Mouse (Mus musculus): ENCODE results near the gene Aste1.
A peak's percentile ranks its signal among the peaks of the same experiment; 100 is the strongest.

The Aste1 gene

DNA sequence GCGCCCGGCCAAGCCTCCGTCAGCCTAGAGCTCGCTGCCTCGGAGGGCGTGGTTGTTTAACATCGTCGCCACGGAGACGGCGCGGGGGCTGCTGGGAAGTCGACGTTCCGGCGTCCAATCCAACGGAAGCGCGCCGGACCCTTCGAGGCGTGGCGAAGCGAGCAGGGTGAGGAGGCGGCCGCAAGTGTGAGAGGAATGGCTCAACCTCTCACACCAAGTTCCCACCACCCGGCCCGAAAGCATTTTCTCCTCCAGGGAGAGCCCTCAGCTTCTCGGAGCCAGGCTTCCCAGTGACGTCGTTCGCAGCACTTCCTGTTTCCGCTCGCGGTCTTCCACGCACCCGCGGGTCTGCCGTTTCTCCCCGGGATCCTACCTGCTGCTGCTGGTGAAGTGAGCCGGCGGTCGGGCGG, at the start of gene Aste1, which contains the start of gene Nek11:
Gene Aste1, plus strand, starts transcription at position 175 of the 410 bp plus-strand sequence.
Gene Nek11, minus strand, starts transcription at position 307 of the 410 bp plus-strand sequence.
- peak; percentile 94 for DNase-seq (ENCODE audit: low read depth, low spot score)

GRCm38 (mm10) chr9:105348242-105349031, 46.8 kb upstream of the Aste1 start:
- DNase-seq (ENCODE audit: low read depth, low spot score), result no peak

GRCm38 (mm10) chr9:105349034-105349433, 46.2 kb upstream of the Aste1 start:
- no peak for DNase-seq (ENCODE audit: low read depth, low spot score)

DNA sequence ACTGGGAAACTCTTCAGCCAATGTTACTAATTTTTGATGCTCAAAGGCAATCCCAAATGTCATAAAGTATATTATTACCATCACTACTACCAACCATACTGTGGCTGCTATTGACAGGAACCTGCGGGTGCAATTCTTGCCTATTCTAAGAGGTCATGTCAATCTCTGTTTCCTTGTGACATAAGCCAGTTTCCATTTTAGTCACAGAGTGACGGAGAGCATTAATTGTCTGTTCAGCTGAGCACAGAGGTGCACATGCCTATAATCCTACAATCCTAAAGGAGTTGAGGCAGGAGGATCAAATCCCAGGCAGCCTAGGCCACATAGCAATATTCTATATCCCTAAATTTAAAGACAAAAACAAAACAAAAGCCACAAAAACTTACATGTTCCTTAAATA, 33.0 kb upstream of the Aste1 start:
- no peak for DNase-seq (ENCODE audit: low read depth, low spot score)

- DNase-seq (ENCODE audit: low read depth, low spot score), result no peak
These were observed 31.5 kb upstream of the Aste1 start for GRCm38 (mm10) chr9:105363520-105364231.

DNA sequence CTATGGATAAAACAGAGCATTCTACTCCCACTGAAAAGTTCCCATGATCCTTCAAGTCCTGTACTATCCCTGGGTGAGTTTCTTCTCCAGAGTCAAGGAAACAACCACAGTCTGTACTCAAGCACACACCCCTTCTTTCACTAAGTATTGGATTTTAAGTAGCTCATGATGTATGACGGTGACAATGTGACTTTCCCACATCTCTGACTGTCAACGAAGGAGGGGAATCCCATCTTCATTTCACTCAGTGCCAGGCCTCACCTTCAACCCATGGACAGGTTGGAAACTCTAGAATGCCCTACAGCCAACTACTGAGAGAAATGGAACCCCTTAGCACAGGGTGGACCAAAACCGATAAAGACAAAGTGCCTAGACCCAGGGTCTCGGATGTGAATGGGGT, 29.0 kb upstream of the Aste1 start:
- DNase-seq (ENCODE audit: low read depth, low spot score), result no peak

DNA sequence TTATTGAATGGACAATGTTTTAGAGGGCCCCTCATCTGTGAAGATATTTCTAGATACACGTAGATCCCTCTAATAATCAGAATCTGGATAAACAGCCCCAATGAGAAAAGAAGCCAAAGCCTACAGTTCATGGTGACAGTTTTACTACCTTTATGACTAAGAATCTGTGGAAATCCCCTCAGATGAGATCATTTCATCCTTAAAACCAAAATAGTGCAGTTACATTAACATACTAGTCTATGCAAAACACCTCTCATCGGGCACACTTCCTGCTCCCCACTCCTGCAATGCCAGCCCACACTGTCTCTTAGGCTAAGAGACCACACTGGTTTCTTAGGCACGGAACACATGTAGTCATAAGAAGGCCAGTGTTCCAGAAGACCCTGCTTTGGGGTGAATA, 26.6 kb upstream of the Aste1 start:
- no peak for DNase-seq (ENCODE audit: low read depth, low spot score)

DNA sequence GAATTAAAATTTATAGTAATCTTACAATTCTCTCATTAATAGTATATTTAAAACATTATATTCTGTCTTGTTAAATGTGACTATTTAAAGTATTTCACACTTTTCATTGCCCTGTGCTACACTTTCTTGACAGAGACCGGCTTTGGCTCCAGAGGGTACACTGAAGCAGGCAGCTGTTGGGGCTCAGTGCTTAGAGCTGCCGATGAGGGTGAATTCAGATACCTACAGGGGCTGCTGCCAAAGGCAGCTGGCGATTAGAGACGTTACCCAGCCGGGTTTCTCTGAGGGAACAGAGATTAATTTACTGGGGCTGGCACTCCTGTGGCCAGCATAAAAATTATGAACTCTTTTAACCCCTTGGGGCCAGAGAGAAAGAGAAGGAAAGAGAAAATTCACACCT, 20.8 kb upstream of the Aste1 start:
- no peak for DNase-seq (ENCODE audit: low read depth, low spot score)

DNA sequence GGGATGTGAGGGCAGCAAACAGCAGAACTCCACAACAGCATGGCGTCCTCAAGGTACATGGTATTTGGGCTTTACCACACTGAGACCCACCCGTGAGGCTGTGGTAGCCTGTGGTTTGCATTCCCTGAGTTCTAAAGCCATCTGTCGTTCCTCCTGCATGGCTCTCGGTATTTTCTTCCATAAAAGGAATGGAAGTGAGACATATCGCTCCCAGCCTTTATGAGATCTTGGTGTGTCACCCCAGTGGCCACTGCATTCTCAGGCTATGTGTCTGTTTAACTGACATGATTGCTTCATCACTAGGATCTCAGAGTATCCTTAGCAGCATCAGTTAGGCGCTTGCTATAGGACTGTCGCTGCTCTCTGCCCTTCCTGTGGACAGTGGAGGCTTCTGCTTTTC, 18.8 kb upstream of the Aste1 start:
- DNase-seq (ENCODE audit: low read depth, low spot score), result no peak

DNA sequence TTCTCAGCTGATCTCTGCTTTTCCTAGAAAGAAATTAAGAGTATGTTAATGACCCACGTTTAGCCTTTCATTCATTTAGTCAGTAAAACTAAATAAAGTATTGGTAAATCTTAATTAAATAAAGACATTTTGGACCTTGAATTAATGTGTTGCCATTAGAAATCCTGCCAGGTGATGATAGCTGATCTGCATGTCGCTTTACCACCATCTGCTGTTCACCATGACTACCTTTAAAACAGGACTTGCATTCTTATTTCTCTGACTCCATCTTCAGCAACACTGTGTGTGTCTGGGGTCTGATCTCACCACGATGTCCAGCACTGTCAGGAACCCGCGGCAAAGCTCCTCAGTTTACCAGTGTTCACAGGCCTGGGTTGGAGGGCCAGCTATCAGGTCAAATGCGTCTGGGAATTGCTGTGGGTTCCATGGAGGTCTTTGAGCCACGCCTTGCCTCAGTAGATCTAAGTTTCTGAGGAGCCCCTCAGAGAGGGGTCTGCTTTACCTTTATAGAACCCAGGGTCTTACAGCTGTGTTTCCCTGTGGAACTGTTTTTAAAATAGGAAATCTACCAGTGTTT, 18.1 kb upstream of the Aste1 start:
- no peak for DNase-seq (ENCODE audit: low read depth, low spot score)

DNA sequence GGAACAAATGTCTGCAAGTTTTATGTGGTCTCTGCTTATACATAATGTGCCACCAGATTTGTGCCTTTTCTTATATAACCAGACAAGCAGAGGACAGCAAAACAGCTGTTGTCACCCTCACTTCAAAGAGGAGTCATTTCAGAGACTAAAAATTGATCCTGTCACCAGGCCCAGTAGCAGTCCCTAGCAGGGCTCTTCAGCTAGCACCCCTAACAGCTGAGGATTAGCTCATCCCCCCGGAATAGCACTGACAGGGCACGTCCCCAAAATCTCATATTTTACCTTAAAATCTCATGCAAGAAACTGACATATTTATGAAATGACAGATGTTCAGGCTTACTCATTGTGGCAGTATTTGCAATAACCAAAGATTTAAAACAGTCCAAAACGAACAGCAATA, 17.6 kb upstream of the Aste1 start:
- DNase-seq (ENCODE audit: low read depth, low spot score), result no peak

- no peak for DNase-seq (ENCODE audit: low read depth, low spot score)
These were observed 15.6 kb upstream of the Aste1 start for GRCm38 (mm10) chr9:105379533-105380145.

DNA sequence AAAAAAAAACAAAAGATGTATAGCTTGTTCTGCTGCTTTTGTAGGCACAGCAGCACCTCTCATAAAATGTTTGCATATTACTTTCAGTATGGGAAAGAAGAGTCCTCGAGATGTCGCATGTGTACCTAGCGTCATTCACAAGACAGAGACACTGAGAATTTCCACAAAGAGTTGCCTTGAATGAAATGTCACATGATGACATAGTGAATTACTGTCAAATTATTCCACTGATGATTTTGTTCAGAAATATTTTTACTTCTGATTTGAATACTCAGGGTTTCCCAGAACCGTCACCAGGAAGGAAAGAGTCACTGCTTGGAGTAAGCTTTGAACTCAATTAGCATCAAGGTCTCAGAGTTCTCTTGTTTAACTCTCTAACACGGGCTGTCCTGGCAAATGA, 7.8 kb upstream of the Aste1 start:
- DNase-seq (ENCODE audit: low read depth, low spot score), result no peak

DNA sequence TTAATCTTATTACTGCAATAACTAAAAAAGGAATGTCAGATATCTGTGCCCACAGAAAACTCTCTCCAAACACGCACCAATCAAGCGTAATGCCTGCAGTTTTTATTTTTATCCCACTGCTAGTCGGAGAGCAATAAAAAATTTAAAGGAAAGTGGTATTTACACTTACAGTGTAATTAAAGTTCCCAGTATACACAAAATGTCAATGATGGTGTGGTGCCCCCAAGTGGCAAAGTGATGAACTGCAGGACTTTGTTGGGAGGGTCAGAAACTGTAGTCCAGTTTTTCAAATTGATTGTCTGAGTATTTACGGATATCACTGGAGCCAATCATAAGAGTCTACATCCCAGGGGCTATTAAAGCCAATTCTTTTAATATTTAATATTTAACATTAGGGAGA, 5.9 kb upstream of the Aste1 start:
- DNase-seq (ENCODE audit: low read depth, low spot score), result peak; percentile 43

- DNase-seq (ENCODE audit: low read depth, low spot score), result peak; percentile 45
These were observed 4.6 kb upstream of the Aste1 start for GRCm38 (mm10) chr9:105390616-105391015.

GRCm38 (mm10) chr9:105394720-105395119, 472 bp upstream of the Aste1 start:
- no peak for DNase-seq (ENCODE audit: low read depth, low spot score)

DNA sequence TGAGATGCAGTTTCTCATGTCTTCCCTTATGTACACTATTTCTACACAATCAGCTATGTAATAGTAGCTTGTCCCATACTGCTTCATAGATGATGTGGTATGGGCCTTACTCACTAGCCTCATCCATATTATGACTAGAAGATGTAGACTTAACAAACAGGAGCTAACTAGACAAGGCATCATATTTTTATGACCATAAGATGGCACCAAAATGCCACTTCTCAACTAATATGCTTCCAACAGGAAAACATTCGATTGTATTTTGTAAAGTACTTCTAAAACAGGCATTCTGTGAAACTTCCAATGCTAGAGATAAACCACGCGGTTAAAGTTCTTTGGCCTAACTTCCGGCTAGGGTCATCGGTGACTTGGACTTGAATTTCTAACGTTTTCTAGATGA, 13.4 kb downstream of the Aste1 start:
- DNase-seq (ENCODE audit: low read depth, low spot score), result no peak

- DNase-seq (ENCODE audit: low read depth, low spot score), result no peak
These were observed 63.8 kb downstream of the Aste1 start for GRCm38 (mm10) chr9:105459032-105459431.

- no peak for DNase-seq (ENCODE audit: low read depth, low spot score)
These were observed 66.3 kb downstream of the Aste1 start for GRCm38 (mm10) chr9:105461496-105461895.
